Mouse (Mus musculus): ENCODE data around the gene C1qtnf9.

The C1qtnf9 gene

GRCm38 (mm10) chr14:60790103-60790502, 22.2 kb downstream of the C1qtnf9 start:
- peak; percentile 40 for DNase-seq (ENCODE audit: low spot score)

- DNase-seq (ENCODE audit: low spot score): no peak
Measured at GRCm38 (mm10) chr14:60796600-60797322, 28.8 kb downstream of the C1qtnf9 start.

DNA sequence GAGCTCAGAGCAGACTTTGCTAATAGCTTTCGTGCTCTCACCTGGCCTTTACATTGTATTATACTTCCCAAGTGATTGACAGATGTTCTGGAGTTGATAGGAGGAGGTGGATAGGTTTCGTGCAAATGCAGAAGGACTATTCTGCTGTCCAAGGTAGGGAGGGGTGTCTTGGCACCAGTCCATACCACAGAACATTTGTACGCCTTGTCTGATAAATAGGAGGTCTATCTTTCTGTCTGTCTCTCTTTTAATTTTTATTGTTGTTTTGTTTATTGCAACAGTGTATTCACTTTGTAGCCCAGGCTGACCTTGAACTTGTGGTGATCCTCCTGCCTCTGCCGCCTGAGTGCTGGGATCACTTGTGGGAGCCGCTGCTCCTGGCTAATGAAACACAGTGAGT, 29.7 kb downstream of the C1qtnf9 start:
- DNase-seq (ENCODE audit: low spot score): no peak

DNA sequence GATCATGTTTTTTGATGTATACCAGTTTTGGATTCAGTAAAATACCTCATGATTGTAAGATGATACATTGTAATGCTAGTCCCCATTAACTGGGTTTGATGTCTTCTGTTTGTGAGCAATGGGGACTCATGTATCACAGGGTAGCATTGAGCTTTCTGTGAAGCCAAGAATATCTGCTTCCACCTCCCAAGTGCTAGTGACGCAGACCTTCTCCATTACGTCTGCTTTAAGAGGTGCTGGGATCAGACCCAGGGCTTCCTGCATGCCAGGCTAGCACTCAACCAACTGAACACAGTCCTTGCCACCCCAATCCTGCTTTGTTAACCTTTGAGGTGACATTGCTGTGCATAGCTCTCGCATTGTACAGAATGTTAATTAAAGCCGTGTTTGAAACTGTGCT, 30.8 kb downstream of the C1qtnf9 start:
- no peak for DNase-seq (ENCODE audit: low spot score)

GRCm38 (mm10) chr14:60799762-60800728, 32.1 kb downstream of the C1qtnf9 start:
- peak; percentile 28 for DNase-seq (ENCODE audit: low spot score)

- no peak for DNase-seq (ENCODE audit: low spot score)
Measured at GRCm38 (mm10) chr14:60802026-60802425, 34.1 kb downstream of the C1qtnf9 start.

- no peak for DNase-seq (ENCODE audit: low spot score)
Measured at GRCm38 (mm10) chr14:60804978-60805377, 37.0 kb downstream of the C1qtnf9 start.

DNA sequence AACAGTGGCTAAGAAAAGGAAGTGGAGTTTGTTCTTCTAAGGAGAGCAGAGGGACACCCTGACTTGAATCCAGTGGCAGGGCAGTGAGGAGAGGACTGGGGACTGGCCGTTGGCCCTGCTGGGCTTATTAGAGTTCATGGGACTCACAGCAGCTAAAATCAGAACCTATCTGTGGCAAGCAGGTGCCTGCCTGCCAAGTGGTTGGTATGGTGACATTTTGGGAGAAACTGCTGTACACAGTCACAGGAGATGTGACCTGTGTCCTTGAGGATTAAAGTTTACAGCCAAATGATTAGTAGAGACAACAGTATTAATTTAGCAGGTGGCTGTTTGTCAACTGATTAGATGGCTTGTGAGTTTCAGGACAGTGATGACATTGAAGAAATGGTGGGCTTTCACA, 37.9 kb downstream of the C1qtnf9 start:
- DNase-seq (ENCODE audit: low spot score): no peak

DNA sequence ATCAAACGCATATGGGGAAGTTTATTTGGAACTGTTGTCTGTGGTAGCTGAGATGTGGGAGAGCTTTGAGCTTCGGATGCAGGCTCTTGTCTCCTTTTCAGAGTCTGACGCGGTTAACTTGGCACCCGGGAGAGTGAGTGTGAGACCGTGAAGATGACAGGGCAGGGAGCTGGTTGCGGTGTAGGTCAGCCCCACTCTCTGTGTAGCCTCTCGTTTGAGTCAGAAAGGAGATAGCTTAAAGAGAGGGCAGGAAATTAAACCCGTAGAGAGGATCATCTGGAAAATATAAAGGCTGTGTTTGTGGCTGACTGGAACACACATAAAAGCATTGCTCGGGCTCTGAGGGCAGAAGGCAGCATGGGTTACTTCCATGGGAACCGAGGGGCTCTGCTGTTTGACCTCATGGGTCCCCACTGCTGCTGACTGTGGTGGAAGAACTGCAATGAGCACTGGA, 39.0 kb downstream of the C1qtnf9 start:
- DNase-seq (ENCODE audit: low spot score): peak; percentile 8

- DNase-seq (ENCODE audit: low spot score): no peak
Measured at GRCm38 (mm10) chr14:60809881-60810280, 41.9 kb downstream of the C1qtnf9 start.

GRCm38 (mm10) chr14:60811547-60811946, 43.6 kb downstream of the C1qtnf9 start:
- no peak for DNase-seq (ENCODE audit: low spot score)

GRCm38 (mm10) chr14:60815098-60815497, 47.2 kb downstream of the C1qtnf9 start:
- DNase-seq (ENCODE audit: low spot score): no peak

DNA sequence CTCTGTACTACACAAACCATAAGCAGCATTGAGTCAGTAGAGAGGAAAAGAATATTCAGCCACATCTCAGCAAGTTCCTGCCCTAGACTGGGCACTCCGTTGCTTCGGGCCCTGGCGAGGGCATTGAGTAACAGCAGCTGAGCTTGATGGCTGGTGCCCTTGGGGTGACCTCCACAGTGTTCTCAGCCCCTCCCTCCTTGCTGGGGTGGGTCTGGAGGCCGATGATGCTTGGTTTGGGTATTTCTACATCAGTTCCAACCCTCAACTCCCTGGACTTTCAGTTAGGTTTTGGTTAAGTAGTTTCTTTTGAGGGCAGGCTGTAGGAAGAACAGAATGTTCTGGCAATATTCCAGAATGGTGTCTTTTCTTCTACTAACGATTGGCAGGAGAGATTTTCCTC, 50.1 kb downstream of the C1qtnf9 start:
- no peak for DNase-seq (ENCODE audit: low spot score)

GRCm38 (mm10) chr14:60830096-60830495, 62.2 kb downstream of the C1qtnf9 start:
- DNase-seq (ENCODE audit: low spot score): no peak

Measured in yolk sac, embryonic 10.5 days (tissue).